Mouse (Mus musculus): ENCODE measurements at regions not wholly inside any gene's neighbourhood (a gene's known extent, or its start where the extent isn't known, plus 50 kb on each side); places are given as distances from the start of the nearest gene placed in this dataset.
A peak's percentile ranks its signal among the peaks of the same experiment; 100 is the strongest.

- DNase-seq (ENCODE audit: low spot score) (no peak), ATAC-seq (ENCODE audit: low FRiP score) (no peak)
- 79% methylated on average over 3 of the region's 3 CpGs for WGBS
- H3K4me2 ChIP-seq (ENCODE audit: low read depth, low read length, poor library complexity, severe bottlenecking) = no peak overlapping the region
- no peaks in the 10 kb centered on the region for H3K4me1 ChIP-seq (ENCODE audit: insufficient read depth, low read length)
- no peak overlapping the region for H3K27ac ChIP-seq (ENCODE audit: low read depth, low read length)
- H3K4me3 ChIP-seq (ENCODE audit: low read depth, low read length) = no peak overlapping the region
- H3K36me3 ChIP-seq (ENCODE audit: insufficient read depth, low read length) = no peaks in the 10 kb centered on the region
- no peak overlapping the region for H3K9ac ChIP-seq (replicated peaks; ENCODE audit: low read length, poor library complexity, severe bottlenecking)
- no peaks in the 10 kb centered on the region for H3K27me3 ChIP-seq (ENCODE audit: insufficient read depth, low read length)
- H3K9me3 ChIP-seq (ENCODE audit: low read length) = no peaks in the 10 kb centered on the region
- TF ChIP-seq CTCF (IDR thresholded peaks at IDR 0.05) = no peak
These were observed 365.6 kb downstream of the Fam198b start for GRCm38 (mm10) chr3:80249974-80250373.

GRCm38 (mm10) chr3:80255304-80255703 lies 371.0 kb downstream of the Fam198b start:
- DNase-seq (ENCODE audit: low spot score) (no peak), ATAC-seq (ENCODE audit: low FRiP score) (no peak)
- no peak for TF ChIP-seq CTCF (IDR thresholded peaks at IDR 0.05)
- WGBS = 94% methylated on average over 3 of the region's 3 CpGs
- Histone ChIP-seq H3K4me1 (ENCODE audit: insufficient read depth, low read length) (no peaks in the 10 kb centered on the region), H3K9ac (replicated peaks; ENCODE audit: low read length, poor library complexity, severe bottlenecking) (no peak overlapping the region), H3K9me3 (ENCODE audit: low read length) (no peaks in the 10 kb centered on the region), H3K4me2 (ENCODE audit: low read depth, low read length, poor library complexity, severe bottlenecking) (no peak overlapping the region), H3K36me3 (ENCODE audit: insufficient read depth, low read length) (no peaks in the 10 kb centered on the region), H3K4me3 (ENCODE audit: low read depth, low read length) (no peak overlapping the region), H3K27ac (ENCODE audit: low read depth, low read length) (no peak overlapping the region), H3K27me3 (ENCODE audit: insufficient read depth, low read length) (no peaks in the 10 kb centered on the region)

- Histone ChIP-seq H3K4me2 (ENCODE audit: low read depth, low read length, poor library complexity, severe bottlenecking) (no peak overlapping the region), H3K9me3 (ENCODE audit: low read length) (no peaks in the 10 kb centered on the region), H3K27ac (ENCODE audit: low read depth, low read length) (no peak overlapping the region), H3K9ac (replicated peaks; ENCODE audit: low read length, poor library complexity, severe bottlenecking) (no peak overlapping the region), H3K27me3 (ENCODE audit: insufficient read depth, low read length) (no peaks in the 10 kb centered on the region), H3K4me1 (ENCODE audit: insufficient read depth, low read length) (no peaks in the 10 kb centered on the region), H3K4me3 (ENCODE audit: low read depth, low read length) (no peak overlapping the region), H3K36me3 (ENCODE audit: insufficient read depth, low read length) (no peaks in the 10 kb centered on the region)
- 87% methylated on average over 3 of the region's 3 CpGs for WGBS
- no peak for DNase-seq (ENCODE audit: low spot score)
- no peak for ATAC-seq (ENCODE audit: low FRiP score)
- TF ChIP-seq CTCF (IDR thresholded peaks at IDR 0.05) = no peak
These were observed 372.1 kb downstream of the Fam198b start for GRCm38 (mm10) chr3:80256383-80256782.

GRCm38 (mm10) chr3:80263095-80263494 lies 378.8 kb downstream of the Fam198b start:
- no peaks in the 10 kb centered on the region for H3K36me3 ChIP-seq (ENCODE audit: insufficient read depth, low read length)
- H3K4me2 ChIP-seq (ENCODE audit: low read depth, low read length, poor library complexity, severe bottlenecking) = no peak overlapping the region
- H3K27me3 ChIP-seq (ENCODE audit: insufficient read depth, low read length) = no peaks in the 10 kb centered on the region
- no peak overlapping the region for H3K9ac ChIP-seq (replicated peaks; ENCODE audit: low read length, poor library complexity, severe bottlenecking)
- no peak overlapping the region for H3K4me3 ChIP-seq (ENCODE audit: low read depth, low read length)
- TF ChIP-seq CTCF (IDR thresholded peaks at IDR 0.05) = no peak
- ATAC-seq (ENCODE audit: low FRiP score) (no peak), DNase-seq (ENCODE audit: low spot score) (peak; percentile 26)
- no peaks in the 10 kb centered on the region for H3K9me3 ChIP-seq (ENCODE audit: low read length)
- H3K4me1 ChIP-seq (ENCODE audit: insufficient read depth, low read length) = no peaks in the 10 kb centered on the region
- H3K27ac ChIP-seq (ENCODE audit: low read depth, low read length) = no peak overlapping the region
- 51% methylated on average over 2 of the region's 2 CpGs for WGBS

- no peak for TF ChIP-seq CTCF (IDR thresholded peaks at IDR 0.05)
- ATAC-seq (ENCODE audit: low FRiP score) (no peak), DNase-seq (ENCODE audit: low spot score) (no peak)
- Histone ChIP-seq H3K36me3 (ENCODE audit: insufficient read depth, low read length) (no peaks in the 10 kb centered on the region), H3K9me3 (ENCODE audit: low read length) (no peaks in the 10 kb centered on the region), H3K4me1 (ENCODE audit: insufficient read depth, low read length) (no peaks in the 10 kb centered on the region), H3K27ac (ENCODE audit: low read depth, low read length) (no peak overlapping the region), H3K4me3 (ENCODE audit: low read depth, low read length) (no peak overlapping the region), H3K9ac (replicated peaks; ENCODE audit: low read length, poor library complexity, severe bottlenecking) (no peak overlapping the region), H3K27me3 (ENCODE audit: insufficient read depth, low read length) (no peaks in the 10 kb centered on the region), H3K4me2 (ENCODE audit: low read depth, low read length, poor library complexity, severe bottlenecking) (no peak overlapping the region)
- 80% methylated on average over 1 of the region's 1 CpGs for WGBS
These were observed 400.3 kb downstream of the Fam198b start for GRCm38 (mm10) chr3:80284656-80285055.

GRCm38 (mm10) chr3:80285246-80285645 lies 400.9 kb downstream of the Fam198b start:
- Histone ChIP-seq H3K4me2 (ENCODE audit: low read depth, low read length, poor library complexity, severe bottlenecking) (no peak overlapping the region), H3K9me3 (ENCODE audit: low read length) (no peaks in the 10 kb centered on the region), H3K9ac (replicated peaks; ENCODE audit: low read length, poor library complexity, severe bottlenecking) (no peak overlapping the region), H3K4me1 (ENCODE audit: insufficient read depth, low read length) (no peaks in the 10 kb centered on the region), H3K27ac (ENCODE audit: low read depth, low read length) (no peak overlapping the region), H3K4me3 (ENCODE audit: low read depth, low read length) (no peak overlapping the region), H3K27me3 (ENCODE audit: insufficient read depth, low read length) (no peaks in the 10 kb centered on the region), H3K36me3 (ENCODE audit: insufficient read depth, low read length) (no peaks in the 10 kb centered on the region)
- TF ChIP-seq CTCF (IDR thresholded peaks at IDR 0.05) = no peak
- no peak for DNase-seq (ENCODE audit: low spot score)
- no peak for ATAC-seq (ENCODE audit: low FRiP score)
- WGBS = 83% methylated on average over 3 of the region's 3 CpGs

Measured in midbrain, postnatal 0 days (tissue).